Mouse (Mus musculus) embryonic facial prominence, embryonic 13.5 days (tissue): ENCODE measurements at regions not wholly inside any gene's neighbourhood (a gene's known extent, or its start where the extent isn't known, plus 50 kb on each side); places are given as distances from the start of the nearest gene placed in this dataset.
A peak's percentile ranks its signal among the peaks of the same experiment; 100 is the strongest.

ENCODE experiments used
- ATAC-seq: fragments of 200-750 bp; cut with Nextera tagmentation; 2 replicates; pipeline ENCODE4 v1.8.0; 2017; ENCODE audit warnings: low read depth; ENCODE audit not compliant: insufficient number of reproducible peaks, insufficient read depth, low FRiP score, low TSS enrichment
- H3K27ac ChIP-seq: fragments of 300-500 bp; sonication (generic); 2 replicates; pipeline ENCODE4 v1.5.1; 2015; ENCODE audit warnings: moderate library complexity, mild to moderate bottlenecking, inconsistent platforms
- H3K27me3 ChIP-seq: fragments of 300-500 bp; sonication (generic); 2 replicates; pipeline ENCODE4 v1.6.1; 2015; ENCODE audit warnings: mild to moderate bottlenecking, inconsistent platforms
- H3K36me3 ChIP-seq: fragments of 300-500 bp; sonication (generic); 2 replicates; pipeline ENCODE4 v1.6.1; 2015; ENCODE audit warnings: mild to moderate bottlenecking, inconsistent platforms
- H3K4me1 ChIP-seq: fragments of 300-500 bp; sonication (generic); 2 replicates; pipeline ENCODE4 v1.6.1; 2015; ENCODE audit warnings: inconsistent platforms
- H3K4me2 ChIP-seq: fragments of 300-500 bp; sonication (generic); 2 replicates; pipeline ENCODE4 v1.6.1; 2015; ENCODE audit warnings: moderate library complexity, mild to moderate bottlenecking, inconsistent platforms
- H3K4me3 ChIP-seq: fragments of 300-500 bp; sonication (generic); 2 replicates; pipeline ENCODE4 v1.5.1; 2015; ENCODE audit warnings: mild to moderate bottlenecking, inconsistent platforms
- H3K9ac ChIP-seq: fragments of 300-500 bp; sonication (generic); 2 replicates; pipeline ENCODE4 v1.6.1; 2015; ENCODE audit warnings: mild to moderate bottlenecking, inconsistent platforms
- H3K9me3 ChIP-seq: fragments of 300-500 bp; sonication (generic); 2 replicates; pipeline ENCODE4 v1.6.1; 2016; ENCODE audit warnings: inconsistent platforms
- WGBS: fragments of 180-500 bp; shearing (Covaris S2); methylation state at CpG from one replicate; pipeline ENCODE4 v1.1.7; 2015; ENCODE audit warnings: mixed read lengths; 5-methylcytosine and 5-hydroxymethylcytosine counted together

- Histone ChIP-seq H3K27me3 (no peaks in the 10 kb centered on the region), H3K27ac (no peak overlapping the region), H3K9ac (no peak overlapping the region), H3K4me1 (no peaks in the 10 kb centered on the region), H3K36me3 (no peaks in the 10 kb centered on the region), H3K4me2 (no peak overlapping the region), H3K4me3 (no peak overlapping the region), H3K9me3 (no peaks in the 10 kb centered on the region)
- 69% methylated on average over 1 of the region's 1 CpGs for WGBS
- ATAC-seq = no peak
Observed at GRCm38 (mm10) chr4:12837097-12837426, 665.2 kb upstream of the Fam92a start.

GRCm38 (mm10) chr4:12836326-12837096, 664.7 kb upstream of the Fam92a start:
- H3K27ac ChIP-seq = no peak overlapping the region
- no peak overlapping the region for H3K4me3 ChIP-seq
- no peaks in the 10 kb centered on the region for H3K9me3 ChIP-seq
- H3K4me2 ChIP-seq = no peak overlapping the region
- H3K36me3 ChIP-seq = no peaks in the 10 kb centered on the region
- no peak for ATAC-seq
- H3K4me1 ChIP-seq = no peaks in the 10 kb centered on the region
- WGBS = 50% methylated on average over 4 of the region's 4 CpGs
- H3K9ac ChIP-seq = no peak overlapping the region
- H3K27me3 ChIP-seq = no peaks in the 10 kb centered on the region

DNA sequence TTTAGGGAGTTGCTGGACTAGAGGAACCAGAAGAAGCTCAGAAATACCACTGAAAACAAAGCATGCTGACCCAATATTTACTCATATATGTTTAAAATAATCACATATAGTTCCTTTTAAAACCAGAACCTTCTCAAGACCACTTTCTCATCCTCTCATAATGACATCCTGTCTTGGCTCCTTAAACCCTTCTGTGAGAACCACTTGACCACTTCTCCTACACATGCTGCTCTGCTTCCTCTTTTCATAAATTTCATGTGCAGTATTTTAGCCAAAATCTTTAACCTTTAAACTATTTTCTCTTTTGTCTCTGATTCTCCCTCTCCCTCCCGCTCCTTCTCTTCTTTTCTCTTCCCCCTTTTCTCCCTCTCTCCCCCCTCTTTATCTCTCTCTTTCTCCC, 654.6 kb upstream of the Fam92a start:
- H3K4me3 ChIP-seq = no peak overlapping the region
- no peak for ATAC-seq
- no peak overlapping the region for H3K4me2 ChIP-seq
- H3K27me3 ChIP-seq = no peaks in the 10 kb centered on the region
- no peak overlapping the region for H3K9ac ChIP-seq
- H3K36me3 ChIP-seq = no peaks in the 10 kb centered on the region
- H3K9me3 ChIP-seq = peaks cover 5% of the 10 kb centered on the region
- no peak overlapping the region for H3K27ac ChIP-seq
- 91% methylated on average over 1 of the region's 1 CpGs for WGBS
- H3K4me1 ChIP-seq = no peaks in the 10 kb centered on the region

- Histone ChIP-seq H3K9ac (no peak overlapping the region), H3K4me1 (no peaks in the 10 kb centered on the region), H3K9me3 (no peaks in the 10 kb centered on the region), H3K4me2 (no peak overlapping the region), H3K4me3 (no peak overlapping the region), H3K36me3 (no peaks in the 10 kb centered on the region), H3K27me3 (no peaks in the 10 kb centered on the region), H3K27ac (no peak overlapping the region)
- 90% methylated on average over 2 of the region's 2 CpGs for WGBS
- no peak for ATAC-seq
Observed at GRCm38 (mm10) chr4:12814251-12814650, 642.4 kb upstream of the Fam92a start.

- no peak for ATAC-seq
- no peak overlapping the region for H3K9ac ChIP-seq
- H3K36me3 ChIP-seq = no peaks in the 10 kb centered on the region
- H3K4me3 ChIP-seq = no peak overlapping the region
- 86% methylated on average over 3 of the region's 3 CpGs for WGBS
- no peaks in the 10 kb centered on the region for H3K27me3 ChIP-seq
- H3K4me2 ChIP-seq = no peak overlapping the region
- H3K27ac ChIP-seq = no peak overlapping the region
- no peaks in the 10 kb centered on the region for H3K4me1 ChIP-seq
- no peaks in the 10 kb centered on the region for H3K9me3 ChIP-seq
Observed at GRCm38 (mm10) chr4:12801186-12801585, 629.4 kb upstream of the Fam92a start.

DNA sequence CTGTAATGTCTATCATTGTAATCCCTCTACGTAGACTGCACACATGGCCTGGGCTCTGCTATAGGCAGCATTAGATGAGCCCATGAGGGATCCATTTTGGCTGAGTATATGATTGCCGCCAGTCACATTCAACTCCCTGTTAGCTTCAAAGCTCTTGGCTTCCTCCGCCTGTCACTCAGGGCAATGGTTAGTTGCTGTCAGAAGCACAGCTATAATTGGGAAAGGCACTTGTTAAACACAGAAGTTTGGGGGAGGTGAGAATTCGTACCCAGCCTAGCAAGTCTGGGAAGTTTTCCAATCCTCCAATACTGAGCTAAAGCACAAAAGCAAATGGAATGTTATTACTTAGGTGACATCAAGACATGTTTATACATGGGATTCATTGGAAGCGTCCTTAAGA, 627.7 kb upstream of the Fam92a start:
- no peak overlapping the region for H3K9ac ChIP-seq
- H3K4me1 ChIP-seq = no peaks in the 10 kb centered on the region
- no peak overlapping the region for H3K4me3 ChIP-seq
- H3K36me3 ChIP-seq = no peaks in the 10 kb centered on the region
- ATAC-seq = no peak
- no peaks in the 10 kb centered on the region for H3K9me3 ChIP-seq
- H3K27me3 ChIP-seq = no peaks in the 10 kb centered on the region
- no peak overlapping the region for H3K27ac ChIP-seq
- WGBS = 48% methylated on average over 5 of the region's 5 CpGs
- no peak overlapping the region for H3K4me2 ChIP-seq

DNA sequence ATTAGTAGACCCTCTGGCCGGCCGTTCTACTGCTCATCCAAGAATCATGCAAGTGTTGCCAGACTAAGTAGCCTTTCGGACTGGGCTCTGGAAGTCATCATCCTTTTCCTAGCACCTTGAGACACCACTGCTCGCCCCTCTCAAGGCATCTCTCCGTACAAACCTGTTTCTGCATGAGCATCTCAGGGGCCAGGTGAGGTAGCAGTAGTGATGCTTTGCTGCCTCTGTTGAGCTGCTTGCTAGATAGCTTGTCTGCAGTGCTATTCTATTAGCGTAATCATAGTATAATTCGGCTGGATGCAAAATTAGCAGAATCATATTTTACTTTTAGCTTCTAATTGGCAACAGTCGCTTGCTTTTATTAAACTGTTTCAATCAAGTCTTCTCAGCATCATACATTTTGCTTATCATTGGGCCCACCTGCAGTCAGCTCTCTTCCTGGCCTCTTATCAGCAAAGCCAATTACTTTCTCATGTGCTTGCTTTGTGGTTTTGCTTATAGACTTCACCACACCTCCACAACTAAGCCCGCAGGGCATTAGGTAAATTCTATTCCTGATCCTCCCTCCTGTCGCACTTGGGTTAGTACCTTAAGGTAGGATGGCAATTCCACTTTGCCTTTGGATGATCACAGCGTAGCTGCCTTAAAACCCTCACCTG, 621.1 kb upstream of the Fam92a start:
- Histone ChIP-seq H3K4me1 (peaks cover 8% of the 10 kb centered on the region; the same call in 1 of the 2 replicates), H3K9me3 (no peaks in the 10 kb centered on the region), H3K27ac (no peak overlapping the region), H3K4me3 (no peak overlapping the region), H3K27me3 (no peaks in the 10 kb centered on the region), H3K9ac (no peak overlapping the region), H3K4me2 (no peak overlapping the region), H3K36me3 (no peaks in the 10 kb centered on the region)
- whole genome bisulfite sequencing = 75% methylated on average over 11 of the region's 11 CpGs
- ATAC-seq = no peak

GRCm38 (mm10) chr4:12791786-12792674, 620.2 kb upstream of the Fam92a start:
- ATAC-seq = no peak
- WGBS = 62% methylated on average over 9 of the region's 9 CpGs

DNA sequence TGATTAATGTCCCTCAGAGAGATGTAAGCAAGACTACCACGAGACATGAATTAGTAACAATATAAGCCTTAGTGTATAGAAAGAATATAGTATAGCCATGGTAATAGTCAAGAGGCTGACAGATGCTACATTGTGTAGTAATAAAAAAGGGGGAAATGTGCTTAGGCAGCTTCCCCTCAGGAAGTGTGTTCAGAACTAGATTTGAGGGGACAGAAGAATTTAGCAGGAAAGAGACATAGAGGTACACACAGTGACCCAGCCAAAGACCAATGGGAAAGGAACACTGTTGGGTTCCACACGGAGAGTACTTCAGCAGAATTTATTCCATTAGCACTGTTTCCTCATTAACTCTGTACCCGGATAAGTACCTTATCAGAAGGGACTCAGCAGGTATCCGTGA, 614.0 kb upstream of the Fam92a start:
- no peak overlapping the region for H3K4me2 ChIP-seq
- no peak for ATAC-seq
- 0 out of 2 replicates have a peak overlapping the region, but pooled peaks have one; percentile 14 for H3K27ac ChIP-seq
- H3K4me3 ChIP-seq = no peak overlapping the region
- peaks cover 23% of the 10 kb centered on the region for H3K4me1 ChIP-seq
- H3K27me3 ChIP-seq = no peaks in the 10 kb centered on the region
- WGBS = 79% methylated on average over 4 of the region's 4 CpGs
- no peaks in the 10 kb centered on the region for H3K36me3 ChIP-seq
- no peak overlapping the region for H3K9ac ChIP-seq
- no peaks in the 10 kb centered on the region for H3K9me3 ChIP-seq

More at GRCm38 (mm10) chr4:12791786-12792674, 620.2 kb upstream of the Fam92a start:
- H3K36me3 ChIP-seq = no peaks in the 10 kb centered on the region
- no peak overlapping the region for H3K27ac ChIP-seq
- H3K4me2 ChIP-seq = no peak overlapping the region
- H3K9ac ChIP-seq = no peak overlapping the region
- H3K9me3 ChIP-seq = no peaks in the 10 kb centered on the region
- peaks cover 9% of the 10 kb centered on the region; the same call in 1 of the 2 replicates for H3K4me1 ChIP-seq
- no peaks in the 10 kb centered on the region for H3K27me3 ChIP-seq
- no peak overlapping the region for H3K4me3 ChIP-seq

DNA sequence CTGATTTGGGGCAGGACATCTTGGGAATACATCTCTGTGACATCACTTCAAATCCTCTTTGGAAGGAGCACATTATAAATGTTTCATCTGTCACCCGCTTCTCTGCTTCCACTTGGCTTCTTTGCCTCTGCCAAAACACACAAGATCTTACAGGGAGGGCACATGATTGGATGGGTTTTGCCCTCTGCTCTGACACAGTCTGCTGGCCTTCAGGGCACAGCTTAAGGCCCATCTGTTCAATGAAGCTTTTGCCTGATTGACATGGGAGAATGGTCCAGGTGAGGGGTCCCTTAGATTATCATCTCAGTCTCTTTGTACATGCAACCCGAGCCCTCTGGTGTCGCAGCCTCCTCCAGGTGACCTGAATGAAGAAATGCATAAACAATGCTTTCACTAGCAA, 612.7 kb upstream of the Fam92a start:
- Histone ChIP-seq H3K27ac (no peak overlapping the region), H3K4me3 (no peak overlapping the region), H3K27me3 (no peaks in the 10 kb centered on the region), H3K9me3 (no peaks in the 10 kb centered on the region), H3K36me3 (no peaks in the 10 kb centered on the region), H3K4me1 (peaks cover 23% of the 10 kb centered on the region), H3K9ac (no peak overlapping the region), H3K4me2 (no peak overlapping the region)
- WGBS = 84% methylated on average over 3 of the region's 3 CpGs
- no peak for ATAC-seq

- no peak overlapping the region for H3K4me3 ChIP-seq
- no peaks in the 10 kb centered on the region for H3K9me3 ChIP-seq
- no peak overlapping the region for H3K27ac ChIP-seq
- WGBS = 72% methylated on average over 11 of the region's 11 CpGs
- H3K4me2 ChIP-seq = no peak overlapping the region
- H3K36me3 ChIP-seq = no peaks in the 10 kb centered on the region
- H3K9ac ChIP-seq = no peak overlapping the region
- H3K4me1 ChIP-seq = peaks cover 23% of the 10 kb centered on the region
- ATAC-seq = no peak
- no peaks in the 10 kb centered on the region for H3K27me3 ChIP-seq
Observed at GRCm38 (mm10) chr4:12784068-12784467, 612.3 kb upstream of the Fam92a start.
